Mouse (Mus musculus): ENCODE data around the gene Acot1.

- TF ChIP-seq POLR2A (IDR thresholded peaks at IDR 0.05; ENCODE audit: extremely low read depth, insufficient read depth, low read length) = no peak
- no peak for TF ChIP-seq CTCF (IDR thresholded peaks at IDR 0.05; ENCODE audit: low read depth, low read length)
Observed at GRCm38 (mm10) chr12:83998341-83999107, 10.8 kb upstream of the Acot1 start.

Measured in liver, adult 2 months (tissue).